Mouse (Mus musculus): Measurements from ENCODE around the gene Poc5.

GRCm38 (mm10) chr13:96433041-96433440, 44.9 kb downstream of the Poc5 start:
- no peak for TF ChIP-seq HCFC1 (IDR thresholded peaks at IDR 0.05; ENCODE audit: borderline replicate concordance, insufficient read depth, low read length)
- TF ChIP-seq ZC3H11A (IDR thresholded peaks at IDR 0.05; ENCODE audit: borderline replicate concordance, low read depth, low read length): no peak

Measured in ES-E14 (cell line).